Mouse (Mus musculus): ENCODE measurements around the gene Farp2.

The Farp2 gene

DNA sequence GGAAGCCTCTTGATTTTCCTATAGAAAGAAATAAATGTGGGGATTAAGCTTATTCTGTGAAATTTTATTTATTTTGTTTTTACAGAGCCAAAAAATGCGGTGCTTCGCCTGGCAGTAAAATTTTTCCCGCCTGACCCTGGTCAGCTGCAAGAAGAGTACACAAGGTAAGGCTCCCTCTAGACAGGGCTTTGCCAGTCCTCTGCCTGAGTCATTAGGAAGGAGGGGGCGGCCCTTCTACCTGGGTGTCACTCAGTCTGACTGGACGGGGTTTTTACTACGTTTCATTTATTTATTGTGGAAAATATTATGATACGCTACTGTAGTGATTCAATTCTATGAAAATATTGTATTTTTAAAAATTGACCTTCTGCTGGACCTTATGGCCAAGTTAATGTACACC is 51.3 kb downstream of the Farp2 start:
- DNase-seq (ENCODE audit: low spot score): no peak

- no peak for DNase-seq (ENCODE audit: low spot score)
These were observed 51.8 kb downstream of the Farp2 start for GRCm38 (mm10) chr1:93563649-93564048.

DNA sequence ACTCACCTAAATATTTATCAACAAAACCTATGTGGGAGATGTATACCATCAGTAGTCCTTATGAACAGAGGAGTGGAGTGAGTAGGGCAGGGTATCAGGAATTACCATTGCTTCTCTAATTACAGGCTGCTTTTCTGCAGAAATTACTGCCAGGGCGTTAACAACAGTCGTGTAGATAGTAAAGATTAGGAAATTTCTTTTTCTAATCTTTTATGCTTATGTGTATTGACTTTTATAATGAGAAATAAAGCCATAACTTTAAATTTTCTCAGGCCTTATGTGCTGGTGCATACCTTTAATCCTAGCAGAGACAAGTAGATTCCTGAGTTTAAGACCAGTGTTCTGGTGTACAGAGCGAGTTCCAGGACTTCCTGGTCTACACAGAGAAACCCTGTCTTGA is 52.9 kb downstream of the Farp2 start:
- DNase-seq (ENCODE audit: low spot score): no peak

GRCm38 (mm10) chr1:93567013-93567412 is 55.1 kb downstream of the Farp2 start:
- DNase-seq (ENCODE audit: low spot score): no peak

GRCm38 (mm10) chr1:93567717-93568497 is 56.0 kb downstream of the Farp2 start:
- no peak for DNase-seq (ENCODE audit: low spot score)

- DNase-seq (ENCODE audit: low spot score): no peak
These were observed 65.2 kb downstream of the Farp2 start for GRCm38 (mm10) chr1:93577066-93577465.

- DNase-seq (ENCODE audit: low spot score): peak; percentile 31
These were observed 66.0 kb downstream of the Farp2 start for GRCm38 (mm10) chr1:93577861-93578260.

- no peak for DNase-seq (ENCODE audit: low spot score)
These were observed 69.7 kb downstream of the Farp2 start for GRCm38 (mm10) chr1:93581545-93581944.

DNA sequence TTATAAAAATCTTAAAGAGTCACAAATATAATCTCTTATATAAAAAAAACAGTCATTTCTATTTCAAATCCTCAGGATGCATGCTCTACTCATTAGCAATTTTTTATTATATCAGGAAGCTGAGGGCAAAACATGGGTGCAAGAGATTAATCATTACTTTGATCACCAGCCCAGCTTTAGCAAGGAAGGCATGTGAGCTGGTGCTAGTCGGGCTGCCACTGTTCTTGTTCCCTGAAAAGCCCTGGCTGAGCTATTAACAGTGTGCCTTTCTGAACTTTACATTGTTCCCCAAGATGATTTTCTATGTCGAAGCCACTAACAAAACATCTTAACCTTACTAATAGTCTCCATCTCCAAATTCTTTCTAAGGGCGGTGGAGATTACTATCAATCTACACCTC is 76.5 kb downstream of the Farp2 start:
- DNase-seq (ENCODE audit: low spot score): no peak

DNA sequence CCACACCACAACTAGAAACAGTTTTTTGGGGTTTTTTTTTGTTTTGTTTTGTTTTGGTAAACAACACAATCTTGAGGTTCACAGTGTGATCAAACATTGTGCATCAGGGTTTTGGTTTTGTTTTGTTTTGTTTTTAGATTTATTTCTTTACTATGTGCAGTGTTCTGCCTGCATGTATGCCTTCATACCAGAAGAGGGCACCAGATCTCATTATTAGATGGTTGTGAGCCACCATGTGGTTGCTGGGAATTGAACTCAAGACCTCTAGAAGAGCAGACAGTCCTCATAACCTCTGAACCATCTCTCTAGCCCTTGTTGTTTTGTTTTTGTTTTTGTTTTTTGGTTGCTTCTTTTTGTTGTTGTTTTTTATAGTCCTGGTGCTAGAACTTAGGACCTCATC is 82.1 kb downstream of the Farp2 start:
- DNase-seq (ENCODE audit: low spot score): no peak

DNA sequence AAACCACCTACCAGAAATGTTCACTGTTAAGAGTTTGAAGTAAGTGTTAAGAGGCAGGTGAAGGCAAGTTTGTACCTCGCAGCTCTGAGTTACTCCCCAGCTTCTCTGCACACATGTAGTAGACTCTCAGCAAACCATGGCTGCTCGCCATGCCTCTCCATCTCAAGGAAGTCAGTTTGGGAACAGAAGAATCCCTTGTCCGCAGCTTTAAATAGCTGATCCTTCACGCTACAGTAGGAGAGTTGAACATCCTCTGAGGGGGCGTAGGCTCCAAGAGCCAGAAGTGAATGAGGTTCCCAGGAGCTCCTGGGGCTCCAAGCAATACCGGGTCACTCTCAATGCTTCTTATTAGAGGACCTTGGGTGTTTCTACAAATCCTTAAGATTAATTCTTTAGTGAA is 84.0 kb downstream of the Farp2 start:
- no peak for DNase-seq (ENCODE audit: low spot score)

GRCm38 (mm10) chr1:93602911-93603310 is 91.0 kb downstream of the Farp2 start:
- DNase-seq (ENCODE audit: low spot score): no peak

- DNase-seq (ENCODE audit: low spot score): no peak
These were observed 92.0 kb downstream of the Farp2 start for GRCm38 (mm10) chr1:93603921-93604320.

GRCm38 (mm10) chr1:93607090-93608083 is 95.5 kb downstream of the Farp2 start:
- DNase-seq (ENCODE audit: low spot score): no peak

GRCm38 (mm10) chr1:93608696-93609245 is 96.9 kb downstream of the Farp2 start:
- DNase-seq (ENCODE audit: low spot score): no peak

DNA sequence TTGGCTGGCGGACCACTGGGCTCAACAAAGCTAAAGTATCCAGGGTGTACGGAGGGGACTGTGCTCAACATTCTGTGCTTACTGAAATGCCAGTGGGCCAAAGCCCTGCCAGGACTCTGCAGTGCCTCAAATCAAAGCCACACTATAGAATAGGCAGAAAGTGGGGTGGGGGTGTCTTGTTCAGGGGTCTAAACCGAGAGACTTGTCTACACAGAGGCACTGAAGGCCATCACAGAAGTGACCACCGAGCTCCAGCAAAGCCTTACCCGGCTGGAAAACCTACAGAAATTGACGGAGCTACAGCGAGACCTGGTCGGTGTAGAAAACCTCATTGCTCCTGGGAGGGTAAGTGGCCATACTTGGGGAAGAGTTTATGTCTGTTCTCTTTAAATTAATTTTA is 97.9 kb downstream of the Farp2 start:
- DNase-seq (ENCODE audit: low spot score): no peak

DNA sequence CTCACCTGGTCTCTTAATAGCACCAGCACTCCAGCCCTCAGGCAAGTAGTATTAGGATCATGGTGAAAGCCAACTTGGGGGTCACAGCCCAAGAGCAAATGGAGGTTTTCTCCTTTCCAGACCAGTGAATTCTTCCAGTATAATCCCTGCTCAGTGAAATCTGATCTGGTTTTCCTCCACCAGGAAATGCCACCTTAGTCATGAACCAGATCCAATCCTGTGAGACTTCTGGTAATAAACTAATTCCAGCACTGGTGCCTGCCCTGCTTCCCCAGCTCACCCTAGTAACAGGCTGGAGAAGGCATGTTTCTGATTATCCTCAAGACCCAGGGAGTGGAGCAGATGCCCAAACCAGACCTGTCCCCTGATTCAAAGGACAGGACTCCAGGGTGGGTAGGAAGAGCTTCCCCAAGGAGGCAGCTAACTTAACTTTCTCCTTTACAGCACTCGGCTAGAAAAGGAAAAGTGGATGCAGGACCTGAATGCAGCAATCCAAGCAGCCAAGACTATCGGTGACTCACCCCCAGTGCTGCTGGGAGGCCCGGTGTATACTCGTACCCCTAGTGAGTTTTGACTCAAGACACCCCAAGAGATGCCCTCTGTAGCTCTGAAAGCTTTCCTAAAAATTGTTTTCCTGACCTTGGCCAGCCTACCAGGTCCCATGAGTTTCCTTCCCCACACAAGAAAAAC is 106.3 kb downstream of the Farp2 start:
- DNase-seq (ENCODE audit: low spot score): no peak

- DNase-seq (ENCODE audit: low spot score): no peak
These were observed 107.1 kb downstream of the Farp2 start for GRCm38 (mm10) chr1:93618948-93619347.

GRCm38 (mm10) chr1:93624502-93624901 is 112.6 kb downstream of the Farp2 start:
- no peak for DNase-seq (ENCODE audit: low spot score)

DNA sequence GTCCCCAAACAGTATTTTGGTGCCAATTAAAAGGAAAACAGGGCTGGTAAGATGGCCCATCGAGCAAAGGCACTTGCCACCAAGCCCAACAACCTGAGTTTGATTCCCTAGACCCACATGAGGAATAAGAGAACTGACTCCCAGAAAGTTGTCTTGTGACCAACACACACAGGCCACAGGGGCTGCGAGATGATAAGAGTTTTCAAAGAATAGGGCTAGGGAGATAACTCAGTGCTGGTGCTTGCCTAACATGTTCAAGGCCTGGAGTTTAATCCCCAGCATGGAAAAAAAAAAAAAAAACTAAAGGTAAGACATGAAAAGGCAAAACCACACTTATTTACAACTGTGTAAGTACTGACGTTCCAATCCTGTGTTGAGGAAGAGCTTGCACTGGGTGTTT is 118.9 kb downstream of the Farp2 start:
- no peak for DNase-seq (ENCODE audit: low spot score)

GRCm38 (mm10) chr1:93632723-93633122 is 120.8 kb downstream of the Farp2 start:
- DNase-seq (ENCODE audit: low spot score): no peak

- peak; percentile 43 for DNase-seq (ENCODE audit: low spot score)
These were observed 122.6 kb downstream of the Farp2 start for GRCm38 (mm10) chr1:93634481-93634891.

Measured in left cerebral cortex, adult 11 months (tissue).